Mouse (Mus musculus) neural tube, embryonic 14.5 days (tissue): ENCODE results near the gene Cxcl17. TPM values are rescaled to one million over a fixed set of nuclear protein-coding genes. Genes with fewer than 3 reads are reported as not detected.

Source experiments
- polyA plus RNA-seq: library from polyadenylated mRNA; unstranded; fragments of >200 nt; fragmentation: Nextera tagmentation; extraction: Ambion mirVana; gene quantifications from 2 replicates; pipeline ENCODE4 v1.2.1, GENCODE M21; 2014

The Cxcl17 gene
- polyA plus RNA-seq, 1 experiment from 2014 or later, result 0.66 TPM

Other genes starting within 250 kb of the Cxcl17 start
- gene Pou2f2, start 233.2 kb downstream of the Cxcl17 start, polyA plus RNA-seq, result 27.5 and 33.6 TPM in 2 replicates
- gene Dedd2, start 192.3 kb downstream of the Cxcl17 start, polyA plus RNA-seq, result 14.9 and 15.3 TPM in 2 replicates
- 1.7 and 2.8 TPM in 2 replicates for gene Zfp526, start 191.5 kb downstream of the Cxcl17 start, polyA plus RNA-seq
- 21.5 and 25.1 TPM in 2 replicates for gene Gsk3a, start 175.0 kb downstream of the Cxcl17 start, polyA plus RNA-seq
- gene Erf, start 162.1 kb downstream of the Cxcl17 start, polyA plus RNA-seq, result 4.5 and 4.8 TPM in 2 replicates
- gene Cic, start 145.2 kb downstream of the Cxcl17 start, polyA plus RNA-seq, result 43.3 and 46.6 TPM in 2 replicates
- gene Pafah1b3, start 114.9 kb downstream of the Cxcl17 start, polyA plus RNA-seq, result 561 and 590 TPM in 2 replicates
- 2.7 and 4.3 TPM in 2 replicates for gene Prr19, start 111.5 kb downstream of the Cxcl17 start, polyA plus RNA-seq
- 70.6 and 94.9 TPM in 2 replicates for gene Tmem145, start 106.8 kb downstream of the Cxcl17 start, polyA plus RNA-seq
- gene Megf8, start 95.7 kb downstream of the Cxcl17 start, polyA plus RNA-seq, result 22.6 and 22.9 TPM in 2 replicates
- gene Cnfn, start 43.2 kb downstream of the Cxcl17 start, polyA plus RNA-seq, result not detected in 2 replicates
- gene Lipe, start 14.2 kb downstream of the Cxcl17 start, polyA plus RNA-seq, result 3.5 and 6.5 TPM in 2 replicates
- gene Ceacam1, start 64.7 kb upstream of the Cxcl17 start, polyA plus RNA-seq, result 1.1 and 1.2 TPM in 2 replicates
- 0.24 and 0.36 TPM in 2 replicates for gene Ceacam2, start 127.0 kb upstream of the Cxcl17 start, polyA plus RNA-seq
- not detected in 2 replicates for gene Erich4, start 203.0 kb upstream of the Cxcl17 start, polyA plus RNA-seq
- 44.5 and 48.7 TPM in 2 replicates for gene Dmac2, start 206.5 kb upstream of the Cxcl17 start, polyA plus RNA-seq
- 0.19 and 2.1 TPM in 2 replicates for gene B3gnt8, start 213.8 kb upstream of the Cxcl17 start, polyA plus RNA-seq
- 37.6 and 39.2 TPM in 2 replicates for gene Bckdha, start 246.1 kb upstream of the Cxcl17 start, polyA plus RNA-seq
- gene Exosc5, start 246.3 kb upstream of the Cxcl17 start, polyA plus RNA-seq, result 38.1 and 40.2 TPM in 2 replicates